Mouse (Mus musculus) heart, adult 2 months (tissue): ENCODE measurements around the gene Apod. TPM values are rescaled to one million over a fixed set of nuclear protein-coding genes. Genes with fewer than 3 reads are reported as not detected.

Experiments used
- DNase-seq, 2 experiments: peaks; one replicate each; pipeline ENCODE4 v3.0.0; 2021
- H3K27ac ChIP-seq: fragments of 200-600 bp; 2 replicates; pipeline ENCODE4 v1.8.1; 2022
- H3K27me3 ChIP-seq: fragments of 200-500 bp; 2 replicates; pipeline ENCODE4 v1.6.1; 2012; ENCODE audit warnings: mild to moderate bottlenecking, low read length, inconsistent platforms, mixed read lengths; ENCODE audit not compliant: control insufficient read depth, insufficient read depth
- H3K36me3 ChIP-seq: fragments of 200-500 bp; 2 replicates; pipeline ENCODE4 v1.6.1; 2012; ENCODE audit warnings: low read length, inconsistent platforms; ENCODE audit not compliant: control insufficient read depth, insufficient read depth
- H3K4me1 ChIP-seq: fragments of 200-500 bp; 2 replicates; pipeline ENCODE4 v1.6.1; 2011; ENCODE audit warnings: low read length; ENCODE audit not compliant: control insufficient read depth, insufficient read depth
- H3K4me3 ChIP-seq: fragments of 200-600 bp; 2 replicates; pipeline ENCODE4 v1.8.1; 2022
- H3K79me2 ChIP-seq: fragments of 200-500 bp; replicated peaks from 2 replicates; pipeline ENCODE4 v1.6.1; 2012; ENCODE audit warnings: mild to moderate bottlenecking, inconsistent platforms, low read length, moderate library complexity, mixed read lengths; ENCODE audit not compliant: control insufficient read depth, insufficient read depth
- H3K9ac ChIP-seq: fragments of 200-500 bp; 2 replicates; pipeline ENCODE4 v1.6.1; 2012; ENCODE audit warnings: low read depth, mild to moderate bottlenecking, control low read depth, inconsistent platforms, low read length, mixed read lengths
- CTCF ChIP-seq: fragments of 200-600 bp; IDR thresholded peaks from 2 replicates; pipeline ENCODE4 v1.8.1; 2022; ENCODE audit warnings: antibody characterized with exemption, mild to moderate bottlenecking, moderate library complexity
- EP300 ChIP-seq: fragments of 200-500 bp; IDR thresholded peaks from 2 replicates; pipeline ENCODE4 v1.6.1; 2011; ENCODE audit warnings: low read depth, low read length, control low read depth; ENCODE audit not compliant: insufficient read depth
- POLR2A ChIP-seq: fragments of 200-500 bp; IDR thresholded peaks from 2 replicates; pipeline ENCODE4 v1.6.1; 2011; ENCODE audit warnings: mild to moderate bottlenecking, low read depth, low read length, control low read depth; ENCODE audit not compliant: insufficient read depth
- WGBS: fragments of 180-500 bp; shearing (Covaris S2); methylation state at CpG from one replicate; pipeline ENCODE4 v1.1.7; 2018; 5-methylcytosine and 5-hydroxymethylcytosine counted together
- intact Hi-C: fragments of 180-260 bp; cut with DNase I; formaldehyde crosslinking; loops from one replicate; pipeline ENCODE4 v1.15.1; 2025
- polyA plus RNA-seq: library from polyadenylated mRNA; depleted of rRNA; stranded (reverse); fragments of >200 nt; gene quantifications from 2 replicates; pipeline ENCODE4 v1.2.3, GENCODE M21; 2012
- total RNA-seq, 2 experiments: library from RNA; stranded (reverse); gene quantifications; 2 replicates each; pipeline ENCODE4 v1.2.3; 2021

Gene Apod
- total and polyA plus RNA-seq, 3 experiments, result 4.7 to 7.5 (median 5.3) TPM

DNA sequence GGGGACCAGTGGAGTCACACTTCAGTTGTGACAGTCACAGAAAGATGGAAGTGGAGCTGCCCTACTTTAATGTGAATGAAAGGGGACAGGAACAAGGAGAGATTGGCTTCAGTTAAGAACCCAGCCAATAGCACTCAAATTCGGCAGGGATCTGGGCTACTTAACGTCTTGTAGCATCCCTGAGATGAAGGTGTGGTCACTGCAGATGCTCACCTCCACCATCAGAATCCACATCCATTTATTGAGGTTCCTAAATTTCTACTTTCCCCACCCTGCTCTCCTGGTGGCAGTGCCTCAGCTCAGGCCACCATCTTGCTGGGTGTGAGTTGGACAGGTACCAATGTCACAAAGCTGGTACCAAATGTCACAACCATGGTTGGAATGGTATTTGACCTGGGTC, 13.3 kb upstream of the Apod start:
- 79% methylated on average over 2 of the region's 2 CpGs for WGBS

DNA sequence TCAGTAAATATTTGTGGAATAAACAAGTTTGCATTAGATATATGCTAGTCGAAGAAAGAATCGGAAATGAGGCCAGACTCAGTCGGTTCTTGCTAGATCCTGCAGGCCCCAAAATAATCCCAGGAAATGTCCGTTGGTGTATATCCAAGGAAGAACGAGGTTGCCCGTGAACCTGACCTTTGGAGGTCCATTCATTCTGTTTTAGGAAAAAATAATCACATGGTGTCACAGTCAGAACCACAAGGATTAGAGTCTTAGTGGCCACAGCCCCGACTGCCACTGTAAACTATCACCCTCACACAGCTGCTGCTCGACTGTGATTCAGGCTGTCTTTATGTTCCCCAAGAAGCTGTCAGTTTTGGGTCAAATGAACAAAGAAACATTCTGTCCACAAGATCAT, 12.8 kb upstream of the Apod start:
- WGBS, result 50% methylated on average over 8 of the region's 8 CpGs

More for the DNA sequence above, 13.3 kb upstream of the Apod start:
- H3K27me3 ChIP-seq, result no peaks in the 10 kb centered on the region
- H3K9ac ChIP-seq, result no peak overlapping the region
- TF ChIP-seq POLR2A (no peak), EP300 (no peak), CTCF (no peak)
- H3K27ac ChIP-seq, result peak overlapping the region; percentile 77
- no peak for DNase-seq
- H3K79me2 ChIP-seq, result no peaks in the 10 kb centered on the region
- peaks cover 17% of the 10 kb centered on the region for H3K4me1 ChIP-seq
- intact Hi-C loops, result loop anchor here (2.0 to 5.0 kb wide), 3 partner anchors 17 to 66 kb away; no protein-coding TSS in a partner anchor
- 0 out of 2 replicates have a peak, but pooled peaks cover 2% of the 10 kb centered on the region for H3K36me3 ChIP-seq
- H3K4me3 ChIP-seq, result no peak overlapping the region

DNA sequence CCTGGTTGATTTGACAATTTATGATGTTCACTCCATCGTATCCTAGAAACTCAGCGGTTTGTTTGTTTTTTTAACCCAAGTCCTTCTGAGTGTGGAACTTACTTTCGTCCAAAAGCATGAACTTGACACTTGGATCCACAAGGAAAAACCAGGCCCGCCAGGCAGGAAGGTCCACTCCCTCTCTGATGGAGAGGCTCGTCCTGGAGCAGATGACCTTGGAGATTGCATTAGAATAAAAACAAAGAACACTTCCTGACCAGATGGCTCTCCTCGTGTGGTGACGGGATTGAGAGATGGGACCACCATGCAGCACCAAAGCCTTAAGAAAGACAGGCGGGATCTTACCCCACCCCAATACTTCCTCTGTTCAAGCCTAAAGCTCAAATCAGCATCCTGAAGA, 12.1 kb upstream of the Apod start:
- peak; percentile 52 to 72 for DNase-seq
- Histone ChIP-seq H3K36me3 (0 out of 2 replicates have a peak, but pooled peaks cover 2% of the 10 kb centered on the region), H3K9ac (no peak overlapping the region), H3K79me2 (no peaks in the 10 kb centered on the region), H3K4me1 (peaks cover 17% of the 10 kb centered on the region), H3K27ac (peak overlapping the region; percentile 77), H3K4me3 (no peak overlapping the region), H3K27me3 (no peaks in the 10 kb centered on the region)
- no peak for TF ChIP-seq POLR2A
- no peak for TF ChIP-seq CTCF
- TF ChIP-seq EP300, result peak; percentile 94
- 38% methylated on average over 8 of the region's 8 CpGs for WGBS
- intact Hi-C loops, result loop anchor here (1.0 to 5.0 kb wide), 5 partner anchors 10 to 64 kb away; no protein-coding TSS in a partner anchor

More for the DNA sequence above, 12.8 kb upstream of the Apod start:
- Histone ChIP-seq H3K4me1 (peaks cover 17% of the 10 kb centered on the region), H3K36me3 (0 out of 2 replicates have a peak, but pooled peaks cover 2% of the 10 kb centered on the region), H3K27me3 (no peaks in the 10 kb centered on the region), H3K9ac (no peak overlapping the region), H3K4me3 (no peak overlapping the region), H3K79me2 (no peaks in the 10 kb centered on the region), H3K27ac (peak overlapping the region; percentile 77)
- no peak for DNase-seq
- TF ChIP-seq POLR2A (no peak), EP300 (no peak), CTCF (no peak)
- intact Hi-C loops, result loop anchor here (2.0 to 5.0 kb wide), 3 partner anchors 17 to 65 kb away; no protein-coding TSS in a partner anchor

DNA sequence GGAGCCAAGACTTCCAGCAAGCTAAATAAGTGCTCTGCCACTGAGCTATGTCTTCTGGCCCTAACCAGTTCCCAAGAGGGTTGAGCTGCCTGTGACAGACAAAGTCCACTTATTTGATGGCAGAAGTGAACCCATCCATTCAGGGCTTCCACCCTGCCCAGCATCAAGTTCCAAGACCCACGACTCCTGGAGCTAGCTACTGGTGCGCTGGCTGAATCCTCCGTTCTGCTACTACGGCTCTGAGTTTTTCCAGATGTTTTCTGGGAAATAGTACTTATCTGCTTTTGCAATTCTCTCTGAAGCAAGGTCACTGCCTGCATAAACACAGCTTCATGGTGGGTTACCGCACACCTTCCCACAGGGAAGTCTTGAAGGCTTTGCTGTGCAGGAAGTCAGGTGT, 11.4 kb upstream of the Apod start:
- Histone ChIP-seq H3K9ac (no peak overlapping the region; the same call in 1 of the 2 replicates), H3K27me3 (no peaks in the 10 kb centered on the region), H3K36me3 (0 out of 2 replicates have a peak, but pooled peaks cover 2% of the 10 kb centered on the region), H3K4me1 (peaks cover 17% of the 10 kb centered on the region), H3K27ac (peak overlapping the region; percentile 77), H3K4me3 (no peak overlapping the region), H3K79me2 (no peaks in the 10 kb centered on the region)
- TF ChIP-seq EP300, result 0 out of 2 replicates have a peak, but pooled peaks have one; percentile 51
- TF ChIP-seq CTCF, result no peak
- intact Hi-C loops, result loop anchor here (1.0 to 5.0 kb wide), 5 partner anchors 10 to 64 kb away; no protein-coding TSS in a partner anchor
- peak; percentile 57 to 60 for DNase-seq
- 42% methylated on average over 5 of the region's 5 CpGs for WGBS

DNA sequence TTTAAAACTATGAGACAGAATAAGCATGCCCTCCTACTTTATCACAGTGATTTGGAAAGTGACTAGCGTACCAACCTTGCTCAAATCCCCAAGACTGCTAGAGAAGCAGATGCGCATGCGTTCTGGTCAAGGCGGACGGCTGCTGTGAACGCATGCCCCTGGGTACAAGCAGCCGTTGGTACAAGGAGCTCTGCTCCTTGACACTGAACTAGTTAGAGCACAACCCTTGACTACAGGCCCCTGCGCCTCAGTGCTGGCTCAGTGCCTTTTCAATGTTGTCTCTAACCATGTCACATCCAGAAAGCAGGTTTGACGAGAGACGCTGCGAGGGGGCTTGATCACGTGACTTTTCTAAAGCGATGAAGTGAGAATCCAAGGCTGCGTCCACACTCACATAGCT, 10.5 kb upstream of the Apod start:
- TF ChIP-seq CTCF, result no peak
- no peak for TF ChIP-seq EP300
- TF ChIP-seq POLR2A, result no peak
- H3K9ac ChIP-seq, result no peak overlapping the region
- H3K79me2 ChIP-seq, result no peaks in the 10 kb centered on the region
- H3K27ac ChIP-seq, result no peak overlapping the region
- WGBS, result 97% methylated on average over 14 of the region's 14 CpGs
- H3K27me3 ChIP-seq, result no peaks in the 10 kb centered on the region
- 0 out of 2 replicates have a peak, but pooled peaks cover 2% of the 10 kb centered on the region for H3K36me3 ChIP-seq
- DNase-seq, result no peak
- H3K4me3 ChIP-seq, result no peak overlapping the region
- intact Hi-C loops, result loop anchor here (5.0 kb wide), 2 partner anchors 33 to 63 kb away; no protein-coding TSS in a partner anchor
- H3K4me1 ChIP-seq, result peaks cover 14% of the 10 kb centered on the region

DNA sequence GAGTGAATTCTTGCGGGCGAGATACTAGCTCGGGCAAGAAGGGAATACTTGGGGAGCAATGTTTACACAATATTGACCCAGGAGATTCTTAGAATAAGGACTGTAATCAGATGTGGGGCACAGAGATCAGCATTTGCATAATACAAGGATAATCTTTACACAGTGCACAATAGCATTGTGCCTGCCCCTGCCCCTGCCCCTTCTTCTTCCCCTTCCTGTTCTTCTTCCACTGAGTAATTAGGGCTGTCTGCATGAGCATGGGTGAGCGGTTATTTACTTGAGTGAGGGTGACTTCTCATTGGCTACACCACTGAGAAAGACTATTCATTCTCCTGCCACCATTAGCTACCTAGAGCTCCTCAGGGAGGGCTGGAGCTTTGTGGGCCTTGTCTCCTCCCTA, 6.9 kb upstream of the Apod start:
- Histone ChIP-seq H3K79me2 (no peaks in the 10 kb centered on the region), H3K9ac (no peak overlapping the region), H3K4me3 (no peak overlapping the region), H3K27me3 (no peaks in the 10 kb centered on the region), H3K36me3 (no peaks in the 10 kb centered on the region), H3K27ac (no peak overlapping the region), H3K4me1 (peaks cover 9% of the 10 kb centered on the region)
- 79% methylated on average over 4 of the region's 4 CpGs for WGBS
- no peak for DNase-seq
- TF ChIP-seq CTCF (no peak), EP300 (no peak), POLR2A (no peak)
- intact Hi-C loops, result no loop called here
